8 mouse cellular contexts compared by ENCODE assay signal in the genomic region with DNA sequence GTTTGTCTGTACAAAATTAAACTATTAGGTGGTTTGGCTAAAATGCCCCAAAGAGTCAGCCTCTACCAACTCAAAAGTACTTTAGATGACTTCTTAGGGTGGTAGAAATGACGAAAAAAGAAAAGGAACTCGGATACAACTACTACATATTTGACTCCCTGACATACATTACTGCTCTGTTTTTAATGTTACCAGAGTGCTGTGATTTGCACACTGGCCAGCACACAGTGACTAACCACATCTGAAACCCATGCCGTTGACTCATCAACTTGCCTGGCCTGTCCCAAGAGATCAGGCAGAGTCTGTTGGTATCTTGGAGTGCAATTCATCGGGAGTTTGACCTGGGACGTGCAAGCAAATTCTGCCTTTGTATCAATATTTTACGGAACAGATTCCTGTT. TPM values are rescaled to one million over a fixed set of nuclear protein-coding genes. Genes with fewer than 3 reads are reported as not detected.
DNase-seq lines count a peak whose midpoint lies in the region; ATAC-seq lines count a peak whose summit lies in the region.

No protein-coding gene starts in this region.

- peak overlapping the region; percentile 83 for H3K4me3 ChIP-seq in embryonic facial prominence, embryonic 12.5 days
- peak overlapping the region; percentile 85 for H3K4me3 ChIP-seq in heart, embryonic 16.5 days (ENCODE audit: low read length)

- H3K9ac ChIP-seq in embryonic facial prominence, embryonic 12.5 days: peak overlapping the region; percentile 100
- peak overlapping the region; percentile 90 for H3K9ac ChIP-seq in heart, embryonic 16.5 days (ENCODE audit: low read length)

- peak overlapping the region; percentile 57 for H3K4me2 ChIP-seq in embryonic facial prominence, embryonic 12.5 days (replicated peaks)
- H3K4me2 ChIP-seq in heart, embryonic 16.5 days (ENCODE audit: low read depth, low read length): peak overlapping the region; percentile 76

- 26% methylated on average over 6 of the region's 6 CpGs for WGBS in embryonic facial prominence, embryonic 12.5 days
- 27% methylated on average over 6 of the region's 6 CpGs for WGBS in heart, embryonic 16.5 days

- H3K4me1 ChIP-seq in embryonic facial prominence, embryonic 12.5 days: peaks cover 14% of the 10 kb centered on the region
- H3K4me1 ChIP-seq in heart, embryonic 16.5 days (ENCODE audit: control insufficient read depth, insufficient read depth, low read length): peaks cover 17% of the 10 kb centered on the region

- H3K36me3 ChIP-seq in embryonic facial prominence, embryonic 12.5 days: peaks cover 3% of the 10 kb centered on the region
- peaks cover 3% of the 10 kb centered on the region; the same call in 1 of the 2 replicates for H3K36me3 ChIP-seq in heart, embryonic 16.5 days (ENCODE audit: control insufficient read depth, insufficient read depth)

- peak overlapping the region; percentile 100 for H3K27ac ChIP-seq in embryonic facial prominence, embryonic 12.5 days
- H3K27ac ChIP-seq in heart, embryonic 16.5 days (ENCODE audit: low read length): peak overlapping the region; percentile 97

- no peaks in the 10 kb centered on the region for H3K9me3 ChIP-seq in embryonic facial prominence, embryonic 12.5 days
- H3K9me3 ChIP-seq in heart, embryonic 16.5 days (replicated peaks; ENCODE audit: control insufficient read depth, low read length): no peaks in the 10 kb centered on the region; the same call in 1 of the 2 replicates

- DNase-seq in 416B (ENCODE audit: low read depth) (peak; percentile 86), MN1 (ENCODE audit: low spot score) (peak; percentile 80)
- DNase-seq in kidney, postnatal 36 days: peak; percentile 29
- DNase-seq in mesoderm, embryonic 11.5 days (ENCODE audit: low read depth, low spot score): peak; percentile 27
- no peak for DNase-seq in layer of hippocampus, postnatal 36 days

- no peak for ATAC-seq in embryonic facial prominence, embryonic 12.5 days (ENCODE audit: insufficient number of reproducible peaks, insufficient read depth, low FRiP score, low TSS enrichment)
- ATAC-seq in heart, embryonic 16.5 days (replicated peaks; ENCODE audit: extremely low read depth, insufficient read depth, low FRiP score): no peak
- ATAC-seq in frontal cortex, adult (ENCODE audit: low TSS enrichment): no peak

- H3K27me3 ChIP-seq in embryonic facial prominence, embryonic 12.5 days: no peaks in the 10 kb centered on the region
- H3K27me3 ChIP-seq in heart, embryonic 16.5 days (ENCODE audit: control insufficient read depth, insufficient read depth, low read length): no peaks in the 10 kb centered on the region

RNA-seq across cellular contexts. Expression of a gene that starts 0.4 kb away (rescaled TPM):
- polyA plus RNA-seq in embryonic facial prominence, embryonic 12.5 days (2016; fragmentation: Nextera tagmentation; extraction: Ambion mirVana): 56.7 and 61.1 TPM in 2 replicates
- polyA plus RNA-seq in heart, embryonic 16.5 days (2015; fragmentation: Nextera tagmentation; extraction: Ambion mirVana): 27.9 and 28.9 TPM in 2 replicates
- total RNA-seq in layer of hippocampus, postnatal 36 days (2021): 10 to 100 TPM; 52.8 to 55.7 TPM

Comparison
In these comparisons a context has a peak if more than half of its experiments do, and no peak if none do; other contexts are left out.
1. DNase-seq: peak in 416B (single experiment), MN1 (single experiment), kidney, postnatal 36 days (2 of 2) and mesoderm, embryonic 11.5 days (single experiment); none in layer of hippocampus, postnatal 36 days (0 of 2).